Mouse (Mus musculus) midbrain, embryonic 12.5 days (tissue): ENCODE data around the gene Snx11. TPM values are rescaled to one million over a fixed set of nuclear protein-coding genes. Genes with fewer than 3 reads are reported as not detected.
A peak's percentile ranks its signal among the peaks of the same experiment; 100 is the strongest.

ENCODE experiments used
- ATAC-seq: fragments of 200-750 bp; cut with Nextera tagmentation; 2 replicates; pipeline ENCODE4 v1.8.0; 2017; ENCODE audit warnings: low read depth, moderate TSS enrichment, moderate library complexity; ENCODE audit not compliant: low FRiP score
- H3K27ac ChIP-seq: fragments of 300-500 bp; sonication (generic); replicated peaks from 2 replicates; pipeline ENCODE4 v1.5.1; 2016; ENCODE audit warnings: mild to moderate bottlenecking
- H3K27me3 ChIP-seq: fragments of 300-500 bp; sonication (generic); 2 replicates; pipeline ENCODE4 v1.6.1; 2016; ENCODE audit warnings: mild to moderate bottlenecking
- H3K36me3 ChIP-seq: fragments of 300-500 bp; sonication (generic); 2 replicates; pipeline ENCODE4 v1.6.1; 2016
- H3K4me1 ChIP-seq: fragments of 300-500 bp; sonication (generic); 2 replicates; pipeline ENCODE4 v1.6.1; 2016
- H3K4me2 ChIP-seq: fragments of 300-500 bp; sonication (generic); replicated peaks from 2 replicates; pipeline ENCODE4 v1.6.1; 2016; ENCODE audit warnings: mild to moderate bottlenecking, moderate library complexity
- H3K4me3 ChIP-seq: fragments of 300-500 bp; sonication (generic); 2 replicates; pipeline ENCODE4 v1.5.1; 2016; ENCODE audit warnings: mild to moderate bottlenecking
- H3K9ac ChIP-seq: fragments of 300-500 bp; sonication (generic); replicated peaks from 2 replicates; pipeline ENCODE4 v1.6.1; 2016; ENCODE audit warnings: mild to moderate bottlenecking, moderate library complexity
- H3K9me3 ChIP-seq: fragments of 300-500 bp; sonication (generic); 2 replicates; pipeline ENCODE4 v1.6.1; 2016; ENCODE audit warnings: mild to moderate bottlenecking
- WGBS: fragments of 180-500 bp; shearing (Covaris S2); methylation state at CpG from one replicate; pipeline ENCODE4 v1.1.7; 2016; 5-methylcytosine and 5-hydroxymethylcytosine counted together
- polyA plus RNA-seq: library from polyadenylated mRNA; unstranded; fragments of >200 nt; fragmentation: Nextera tagmentation; extraction: Ambion mirVana; gene quantifications from 2 replicates; pipeline ENCODE4 v1.2.1, GENCODE M21; 2016

The Snx11 gene
- polyA plus RNA-seq, 1 experiment from 2014 or later = 40.1 TPM

DNA sequence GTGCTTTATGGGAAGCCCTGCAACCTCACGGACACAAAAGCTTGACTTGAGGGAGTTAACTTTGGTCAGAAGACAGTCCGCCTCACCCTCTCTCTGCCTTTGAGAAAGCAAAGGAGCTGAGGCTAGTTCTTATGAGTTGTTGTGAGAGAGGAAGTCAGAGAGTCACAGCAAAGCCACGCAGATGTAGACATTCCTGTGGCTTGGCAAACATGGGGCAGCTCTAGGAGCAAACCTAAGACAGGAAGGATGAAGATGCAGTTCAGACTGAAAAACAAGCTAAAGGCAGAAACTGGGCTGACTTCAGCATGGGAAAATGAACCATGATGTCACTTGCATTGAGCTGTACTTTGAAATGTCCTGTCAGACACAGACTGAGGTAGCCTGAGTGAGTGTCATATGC lies 29.8 kb downstream of the Snx11 start:
- Histone ChIP-seq H3K27ac (no peak overlapping the region), H3K4me1 (peaks cover 15% of the 10 kb centered on the region), H3K4me2 (no peak overlapping the region), H3K36me3 (no peaks in the 10 kb centered on the region), H3K4me3 (no peak overlapping the region), H3K27me3 (no peaks in the 10 kb centered on the region; the same call in 1 of the 2 replicates), H3K9me3 (no peaks in the 10 kb centered on the region), H3K9ac (no peak overlapping the region)
- 32% methylated on average over 3 of the region's 3 CpGs for WGBS
- ATAC-seq = no peak

DNA sequence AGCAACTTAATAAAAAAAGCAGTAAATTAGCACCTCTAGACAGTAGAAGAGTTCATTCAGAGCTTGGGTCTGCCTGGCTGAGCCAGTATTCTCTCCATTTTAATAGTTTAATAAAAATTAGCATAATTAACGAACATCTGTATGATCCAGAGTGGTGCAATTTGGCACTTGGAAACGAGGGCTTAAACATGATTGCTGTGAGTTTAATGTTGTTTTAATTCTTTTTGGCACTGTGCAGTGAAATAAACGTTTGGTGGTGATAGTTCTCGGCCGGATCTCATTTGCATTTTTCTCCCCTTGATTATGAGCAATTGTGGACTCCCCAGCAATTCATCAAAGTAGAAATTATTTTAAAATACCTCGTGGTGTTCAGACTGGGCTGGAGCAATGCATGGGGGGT lies 30.7 kb downstream of the Snx11 start:
- 67% methylated on average over 6 of the region's 6 CpGs for WGBS
- no peaks in the 10 kb centered on the region for H3K9me3 ChIP-seq
- peaks cover 24% of the 10 kb centered on the region for H3K4me1 ChIP-seq
- H3K36me3 ChIP-seq = no peaks in the 10 kb centered on the region
- no peak overlapping the region for H3K4me2 ChIP-seq
- H3K27me3 ChIP-seq = no peaks in the 10 kb centered on the region; the same call in 1 of the 2 replicates
- H3K4me3 ChIP-seq = no peak overlapping the region
- no peak for ATAC-seq
- no peak overlapping the region for H3K27ac ChIP-seq
- H3K9ac ChIP-seq = no peak overlapping the region

DNA sequence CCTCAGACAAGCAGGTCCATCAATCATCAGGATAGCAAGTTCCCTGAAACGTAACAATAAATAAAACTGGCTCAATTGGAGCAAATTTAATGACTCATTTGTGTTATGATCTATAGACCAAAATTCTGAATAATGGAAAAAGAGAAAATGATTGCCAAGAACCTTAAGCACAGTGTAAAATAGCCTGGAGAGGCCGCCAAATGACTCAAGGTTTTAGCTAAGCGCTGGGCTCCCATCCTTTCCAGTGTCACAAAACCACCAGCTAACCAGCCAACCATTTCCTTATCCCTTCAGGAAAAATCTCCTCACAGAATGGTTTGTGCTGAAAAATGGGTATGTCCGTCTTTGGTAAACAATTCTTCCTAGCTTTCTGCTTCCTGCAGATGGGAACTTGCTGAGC lies 33.5 kb downstream of the Snx11 start:
- no peak for ATAC-seq
- Histone ChIP-seq H3K27ac (peak overlapping the region; percentile 70; the same call in 1 of the 2 replicates), H3K4me3 (no peak overlapping the region), H3K9ac (no peak overlapping the region), H3K9me3 (no peaks in the 10 kb centered on the region), H3K4me2 (no peak overlapping the region), H3K36me3 (no peaks in the 10 kb centered on the region), H3K27me3 (no peaks in the 10 kb centered on the region; the same call in 1 of the 2 replicates), H3K4me1 (peaks cover 47% of the 10 kb centered on the region)
- WGBS = 82% methylated on average over 4 of the region's 4 CpGs

DNA sequence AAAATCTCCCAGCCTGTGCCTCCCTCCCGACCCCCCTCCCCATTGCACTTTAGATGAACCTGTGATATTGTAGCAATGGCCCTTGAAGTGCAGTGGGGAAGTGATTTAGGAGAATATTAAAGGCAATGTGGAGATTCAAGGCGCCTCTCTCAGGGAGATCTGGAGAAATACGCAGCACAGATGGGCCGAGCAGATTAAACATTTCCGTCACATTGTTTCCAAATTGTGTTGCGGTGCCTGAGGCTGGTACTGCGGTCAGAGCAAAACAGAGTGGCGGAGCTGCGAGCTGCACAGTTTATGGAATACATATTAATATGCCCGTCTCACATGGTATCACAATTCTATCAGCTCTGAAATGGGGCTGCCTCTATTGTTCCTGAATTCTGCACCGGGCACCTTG lies 34.4 kb downstream of the Snx11 start:
- Histone ChIP-seq H3K27me3 (no peaks in the 10 kb centered on the region; the same call in 1 of the 2 replicates), H3K4me2 (peak overlapping the region; percentile 4; the same call in 1 of the 2 replicates), H3K9ac (no peak overlapping the region), H3K4me1 (peaks cover 53% of the 10 kb centered on the region), H3K36me3 (no peaks in the 10 kb centered on the region), H3K27ac (peak overlapping the region; percentile 70), H3K9me3 (no peaks in the 10 kb centered on the region), H3K4me3 (no peak overlapping the region)
- ATAC-seq = no peak
- WGBS = 50% methylated on average over 11 of the region's 11 CpGs

DNA sequence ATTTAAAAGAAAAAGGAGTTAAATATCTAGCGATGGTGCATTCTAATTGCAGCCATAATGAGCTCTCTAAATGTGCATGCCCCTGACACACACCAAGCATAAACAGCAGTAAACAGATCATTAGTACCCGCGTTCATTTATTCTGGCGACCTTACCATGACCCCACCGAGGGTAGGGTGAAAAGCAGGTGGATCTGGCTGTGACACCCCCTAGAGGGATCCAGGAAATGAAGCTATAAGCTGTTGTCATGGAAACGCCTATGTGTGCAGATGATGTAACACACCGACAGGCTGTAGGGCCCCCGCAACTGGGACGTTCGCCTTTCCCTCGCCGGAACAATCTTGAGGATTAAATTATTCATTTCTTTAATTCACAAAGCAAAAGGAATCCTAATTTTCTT lies 35.4 kb downstream of the Snx11 start:
- peak overlapping the region; percentile 46 for H3K4me2 ChIP-seq
- WGBS = 10% methylated on average over 12 of the region's 12 CpGs
- peak; percentile 63; the same call in 1 of the 2 replicates for ATAC-seq
- H3K9ac ChIP-seq = 0 out of 2 replicates have a peak overlapping the region, but pooled peaks have one; percentile 24
- peak overlapping the region; percentile 2; the same call in 1 of the 2 replicates for H3K4me3 ChIP-seq
- H3K4me1 ChIP-seq = peaks cover 56% of the 10 kb centered on the region
- no peaks in the 10 kb centered on the region for H3K36me3 ChIP-seq
- H3K27ac ChIP-seq = peak overlapping the region; percentile 76
- H3K27me3 ChIP-seq = peaks cover 4% of the 10 kb centered on the region
- H3K9me3 ChIP-seq = no peaks in the 10 kb centered on the region

DNA sequence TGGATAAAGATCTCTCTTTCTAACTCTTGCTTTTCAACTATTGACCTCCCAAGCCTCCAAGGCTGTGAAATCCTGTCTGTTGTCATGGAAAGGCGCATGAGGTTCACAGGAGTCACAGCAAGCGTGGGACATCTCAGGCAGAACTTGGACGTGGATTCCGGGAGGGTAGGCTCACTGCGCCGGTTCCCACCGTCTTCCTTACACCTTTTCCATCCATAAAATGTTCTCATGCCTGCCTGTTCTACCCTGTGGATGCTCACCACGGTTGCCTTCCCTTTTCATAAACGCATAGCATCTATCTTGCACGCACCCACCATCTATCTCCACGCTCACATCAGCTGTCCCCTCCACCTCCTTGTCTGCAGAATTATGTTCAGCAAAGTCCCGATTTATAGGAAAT lies 36.6 kb downstream of the Snx11 start:
- H3K9ac ChIP-seq = no peak overlapping the region
- H3K9me3 ChIP-seq = no peaks in the 10 kb centered on the region
- no peak overlapping the region for H3K4me2 ChIP-seq
- H3K36me3 ChIP-seq = no peaks in the 10 kb centered on the region
- peaks cover 60% of the 10 kb centered on the region for H3K4me1 ChIP-seq
- peaks cover 12% of the 10 kb centered on the region for H3K27me3 ChIP-seq
- WGBS = 50% methylated on average over 12 of the region's 12 CpGs
- H3K4me3 ChIP-seq = no peak overlapping the region
- no peak for ATAC-seq
- peak overlapping the region; percentile 76 for H3K27ac ChIP-seq

DNA sequence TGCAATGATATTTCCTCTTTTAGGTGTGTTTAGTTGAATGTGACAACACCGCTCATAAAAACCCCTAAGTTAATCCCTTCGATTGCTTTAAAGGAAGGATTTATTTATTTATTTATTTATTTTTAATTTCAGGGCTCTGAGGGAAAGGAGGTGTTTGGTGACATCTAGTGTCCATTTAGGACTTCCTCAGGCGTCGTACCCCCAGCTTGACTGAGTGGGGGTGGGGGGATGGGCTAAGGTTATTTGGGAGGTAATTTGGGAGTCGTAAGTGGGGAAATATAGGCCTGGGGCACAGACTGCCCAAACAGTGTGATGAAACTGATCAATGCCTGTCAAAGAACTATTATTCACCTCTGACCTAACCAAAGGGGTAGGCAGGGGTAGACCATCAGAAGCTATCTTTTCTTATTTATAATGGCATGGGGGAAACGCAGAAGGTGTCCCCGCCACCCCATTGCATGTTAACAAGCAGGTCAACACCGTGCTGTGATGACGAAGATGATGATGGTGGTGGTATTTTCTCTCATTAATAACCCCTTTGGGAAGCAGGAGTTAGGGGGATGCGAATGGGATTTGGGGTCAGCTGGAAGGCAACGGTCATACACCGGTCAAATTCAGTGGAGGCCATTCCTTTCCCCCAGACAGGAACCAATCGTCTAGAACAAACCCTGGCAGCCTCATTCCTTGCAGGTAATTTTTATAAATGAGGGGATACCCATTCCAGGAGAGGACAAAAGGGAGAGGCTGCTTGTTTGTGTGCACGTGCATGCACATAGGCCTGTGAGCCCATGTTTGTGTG lies 39.5 kb downstream of the Snx11 start:
- peaks cover 12% of the 10 kb centered on the region for H3K27me3 ChIP-seq
- WGBS = 65% methylated on average over 14 of the region's 14 CpGs

DNA sequence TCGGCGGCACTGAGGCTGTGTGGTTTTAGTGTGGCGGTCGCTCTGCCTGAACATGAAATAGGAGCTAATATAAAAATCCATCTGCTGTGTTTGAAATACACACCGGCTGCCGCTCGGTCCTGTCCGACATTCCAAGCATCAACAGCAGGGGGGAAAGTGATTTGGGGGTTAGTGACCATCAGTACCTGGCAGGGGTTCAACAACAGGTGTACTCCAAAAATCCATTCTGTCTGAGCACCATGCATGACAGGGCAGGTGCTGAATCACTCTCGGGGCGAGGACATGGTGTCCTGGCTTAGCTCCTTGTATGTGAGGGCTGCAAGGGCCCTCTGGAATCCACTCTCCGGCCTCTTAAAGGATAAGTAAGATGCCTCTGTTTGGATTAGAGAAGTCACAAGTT lies 41.0 kb downstream of the Snx11 start:
- peaks cover 12% of the 10 kb centered on the region for H3K27me3 ChIP-seq
- WGBS = 13% methylated on average over 11 of the region's 11 CpGs
- H3K27ac ChIP-seq = no peak overlapping the region
- H3K4me2 ChIP-seq = peak overlapping the region; percentile 47
- no peak for ATAC-seq
- H3K36me3 ChIP-seq = no peaks in the 10 kb centered on the region
- H3K4me1 ChIP-seq = peaks cover 52% of the 10 kb centered on the region
- no peaks in the 10 kb centered on the region for H3K9me3 ChIP-seq
- H3K4me3 ChIP-seq = peak overlapping the region; percentile 23
- no peak overlapping the region for H3K9ac ChIP-seq

More for the DNA sequence above, 39.5 kb downstream of the Snx11 start:
- H3K4me1 ChIP-seq = peaks cover 62% of the 10 kb centered on the region
- no peak overlapping the region for H3K27ac ChIP-seq
- H3K9ac ChIP-seq = no peak overlapping the region
- ATAC-seq = no peak
- no peaks in the 10 kb centered on the region for H3K9me3 ChIP-seq
- H3K4me3 ChIP-seq = no peak overlapping the region
- no peaks in the 10 kb centered on the region for H3K36me3 ChIP-seq
- H3K4me2 ChIP-seq = no peak overlapping the region

DNA sequence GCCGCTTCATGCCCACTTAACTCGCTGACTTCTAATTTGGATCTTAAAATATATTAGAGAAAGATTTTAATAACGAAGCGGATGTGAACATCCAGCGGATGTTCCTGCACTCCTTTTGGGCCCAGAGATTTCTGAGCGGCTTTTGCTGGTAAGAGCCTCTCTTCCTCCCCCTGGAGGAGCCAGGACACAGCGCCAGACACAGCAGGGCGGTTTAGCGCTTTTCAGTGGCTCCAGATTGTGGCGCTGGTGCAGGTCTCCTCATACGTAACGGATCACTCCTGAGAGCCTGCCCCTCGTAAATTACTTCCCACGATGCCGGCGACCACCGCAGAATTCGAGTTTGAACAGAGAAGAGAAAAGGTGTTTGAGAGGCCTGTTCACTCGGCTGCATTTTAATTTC lies 41.5 kb downstream of the Snx11 start:
- 1% methylated on average over 19 of the region's 19 CpGs for WGBS
- 0 out of 2 replicates have a peak overlapping the region, but pooled peaks have one; percentile 37 for H3K9ac ChIP-seq

DNA sequence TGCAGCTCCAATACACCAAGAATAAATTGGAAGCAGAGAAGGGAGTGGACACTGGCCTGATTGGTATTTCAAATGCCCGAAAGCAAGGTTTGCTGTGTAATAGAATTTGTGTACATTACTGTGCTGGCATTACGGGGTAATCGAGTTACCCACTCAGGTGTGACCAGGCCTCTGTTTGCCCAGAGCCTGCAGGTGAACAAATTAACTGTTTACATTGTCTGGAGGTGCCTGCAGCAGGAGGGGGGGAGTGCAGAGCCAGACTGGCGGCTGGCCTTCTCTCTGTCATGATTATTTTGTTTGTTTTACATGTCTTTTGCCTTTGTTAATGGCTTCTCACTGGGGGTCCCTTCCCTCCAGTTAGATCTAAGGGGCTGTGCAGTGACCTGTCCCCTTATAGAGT lies 44.7 kb downstream of the Snx11 start:
- Histone ChIP-seq H3K9me3 (no peaks in the 10 kb centered on the region), H3K36me3 (no peaks in the 10 kb centered on the region), H3K9ac (no peak overlapping the region), H3K27me3 (peaks cover 12% of the 10 kb centered on the region), H3K4me2 (no peak overlapping the region), H3K4me3 (no peak overlapping the region), H3K4me1 (peaks cover 47% of the 10 kb centered on the region), H3K27ac (no peak overlapping the region)
- 25% methylated on average over 4 of the region's 4 CpGs for WGBS
- no peak for ATAC-seq

More for the DNA sequence above, 41.5 kb downstream of the Snx11 start:
- Histone ChIP-seq H3K4me1 (peaks cover 49% of the 10 kb centered on the region), H3K36me3 (no peaks in the 10 kb centered on the region), H3K4me2 (peak overlapping the region; percentile 47), H3K27ac (no peak overlapping the region), H3K4me3 (peak overlapping the region; percentile 23), H3K9me3 (no peaks in the 10 kb centered on the region), H3K27me3 (peaks cover 12% of the 10 kb centered on the region)
- ATAC-seq = peak; percentile 60; the same call in 1 of the 2 replicates

DNA sequence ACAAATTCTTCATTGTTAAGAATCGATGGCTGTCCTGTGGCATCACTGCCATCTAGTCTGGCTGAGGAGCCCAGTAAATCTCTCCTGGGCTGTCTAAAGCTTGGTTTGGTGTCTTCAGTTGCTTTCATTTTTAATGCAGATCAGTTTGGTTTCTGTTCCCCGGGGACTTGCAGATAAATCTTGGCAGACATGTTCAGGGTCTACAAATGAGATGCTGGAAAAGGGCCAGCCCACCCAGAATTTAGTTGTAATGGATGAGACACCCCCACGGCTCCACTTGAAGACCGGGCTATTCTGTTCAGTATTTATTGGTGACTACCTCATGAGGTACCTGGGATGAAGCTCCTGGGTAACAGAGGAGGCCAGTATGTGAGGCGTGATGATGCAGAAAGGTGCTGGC lies 47.0 kb downstream of the Snx11 start:
- Histone ChIP-seq H3K9ac (no peak overlapping the region), H3K4me1 (peaks cover 41% of the 10 kb centered on the region), H3K9me3 (no peaks in the 10 kb centered on the region), H3K4me2 (no peak overlapping the region), H3K36me3 (no peaks in the 10 kb centered on the region), H3K4me3 (no peak overlapping the region), H3K27ac (peak overlapping the region; percentile 66; the same call in 1 of the 2 replicates), H3K27me3 (no peaks in the 10 kb centered on the region)
- WGBS = 54% methylated on average over 5 of the region's 5 CpGs
- no peak for ATAC-seq

DNA sequence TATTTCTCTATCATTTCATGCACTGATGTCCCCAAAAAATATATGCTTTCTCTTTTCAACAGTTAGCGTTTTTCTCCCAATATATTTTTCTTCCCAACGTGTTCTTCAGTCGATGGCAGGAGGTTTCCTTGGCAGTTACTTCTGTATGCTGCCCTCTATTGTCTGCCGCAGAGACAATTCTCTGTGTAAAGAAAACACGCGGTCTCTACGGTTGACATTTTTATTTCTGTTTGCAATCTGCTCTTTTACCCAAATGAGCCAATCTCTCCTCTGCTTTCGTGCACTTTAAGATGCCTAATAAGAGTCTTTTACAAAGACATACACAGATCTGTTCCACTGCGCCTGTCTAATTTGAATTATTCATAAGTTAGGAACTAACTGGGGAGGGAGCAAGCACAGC lies 47.9 kb downstream of the Snx11 start:
- Histone ChIP-seq H3K36me3 (no peaks in the 10 kb centered on the region), H3K4me3 (no peak overlapping the region), H3K9me3 (no peaks in the 10 kb centered on the region), H3K27ac (no peak overlapping the region), H3K4me2 (peak overlapping the region; percentile 31), H3K9ac (no peak overlapping the region), H3K27me3 (no peaks in the 10 kb centered on the region), H3K4me1 (peaks cover 41% of the 10 kb centered on the region)
- 34% methylated on average over 9 of the region's 9 CpGs for WGBS
- ATAC-seq = no peak
